Mouse (Mus musculus) heart, embryonic 10.5 days (tissue): ENCODE data around the gene Fam49a. TPM values are rescaled to one million over a fixed set of nuclear protein-coding genes. Genes with fewer than 3 reads are reported as not detected.

Experiments used
- DNase-seq: peaks from one replicate; pipeline ENCODE4 v3.0.0-alpha.2; 2017; ENCODE audit warnings: low spot score
- H3K27ac ChIP-seq: fragments of 300-500 bp; sonication (generic); 2 replicates; pipeline ENCODE4 v1.5.1; 2016; ENCODE audit warnings: mild to moderate bottlenecking
- H3K27me3 ChIP-seq: fragments of 300-500 bp; sonication (generic); 2 replicates; pipeline ENCODE4 v1.6.1; 2016; ENCODE audit warnings: mild to moderate bottlenecking; ENCODE audit not compliant: poor library complexity, insufficient read depth, severe bottlenecking
- H3K36me3 ChIP-seq: fragments of 300-500 bp; sonication (generic); 2 replicates; pipeline ENCODE4 v1.6.1; 2016; ENCODE audit warnings: mild to moderate bottlenecking, moderate library complexity
- H3K4me1 ChIP-seq: fragments of 300-500 bp; sonication (generic); 2 replicates; pipeline ENCODE4 v1.6.1; 2016; ENCODE audit warnings: mild to moderate bottlenecking
- H3K4me3 ChIP-seq: fragments of 300-500 bp; sonication (generic); 2 replicates; pipeline ENCODE4 v1.5.1; 2016; ENCODE audit warnings: mild to moderate bottlenecking, moderate library complexity
- H3K9me3 ChIP-seq: fragments of 300-500 bp; sonication (generic); 2 replicates; pipeline ENCODE4 v1.6.1; 2016; ENCODE audit warnings: mild to moderate bottlenecking, moderate library complexity
- WGBS: fragments of 180-500 bp; shearing (Covaris S2); methylation state at CpG from one replicate; pipeline ENCODE4 v1.1.7; 2016; 5-methylcytosine and 5-hydroxymethylcytosine counted together
- polyA plus RNA-seq: library from polyadenylated mRNA; unstranded; fragments of >200 nt; fragmentation: Nextera tagmentation; extraction: Ambion mirVana; gene quantifications from 2 replicates; pipeline ENCODE4 v1.2.1, GENCODE M21; 2016

Gene Fam49a
- 37.1 and 62.2 TPM in 2 replicates for polyA plus RNA-seq

DNA sequence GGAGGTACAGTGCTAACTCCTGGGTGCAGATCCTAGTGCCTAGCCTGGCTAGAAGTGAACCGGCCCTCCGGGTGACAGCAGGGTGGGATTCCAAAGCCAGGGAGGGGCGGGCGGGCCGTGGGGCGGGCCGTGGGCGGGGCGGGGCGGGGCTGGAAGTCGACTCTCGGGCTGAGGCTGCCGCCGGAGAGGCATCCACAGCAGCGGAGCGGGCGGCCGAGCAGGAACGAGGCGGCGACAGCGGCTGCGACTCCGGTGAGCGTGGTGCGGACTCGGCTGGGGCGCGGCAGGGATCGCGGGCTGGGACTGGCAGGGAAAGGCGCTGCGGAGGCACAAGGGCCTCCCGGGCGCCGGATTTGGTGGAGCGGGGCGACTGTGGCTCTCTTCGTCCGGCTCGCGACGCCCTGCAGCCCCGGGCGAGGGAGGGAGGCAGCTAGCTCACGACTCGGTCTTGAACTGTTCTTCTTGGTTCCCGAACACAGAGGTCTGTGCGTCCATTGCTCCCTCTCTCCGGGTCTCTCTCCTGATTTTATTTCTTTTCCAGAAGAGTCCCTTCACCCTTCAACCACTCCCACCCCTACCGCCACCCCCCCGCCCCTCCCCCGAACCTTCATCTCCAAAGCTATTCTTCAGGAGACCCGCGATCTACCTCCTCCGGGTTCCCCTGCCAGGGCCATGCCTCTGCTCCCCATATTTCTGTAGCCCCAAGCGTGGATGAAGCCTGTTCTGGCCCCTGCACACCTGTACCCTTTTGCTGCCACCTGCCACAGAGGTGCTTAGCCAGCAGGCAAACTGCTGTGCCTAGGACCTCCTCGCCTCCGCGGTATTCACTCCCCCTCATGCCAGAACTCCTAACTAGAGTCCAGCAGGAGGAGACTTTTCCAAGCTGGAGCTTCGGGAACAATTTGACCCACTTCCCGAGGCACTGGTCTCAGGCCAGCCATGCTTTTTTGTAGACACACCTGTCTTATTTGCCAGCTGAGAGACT, at the start of gene Fam49a:
Fam49a (plus strand) TSS at position 153 of the 985 bp plus-strand sequence.
- H3K36me3 ChIP-seq: no peaks in the 10 kb centered on the region
- peak within 1 kb of the TSS; percentile 85 for H3K4me3 ChIP-seq
- under 1% methylated on average over 50 of the region's 62 CpGs for WGBS
- peak within 1 kb of the TSS; percentile 90 for H3K27ac ChIP-seq
- no peaks in the 10 kb centered on the region for H3K9me3 ChIP-seq
- no peaks in the 10 kb centered on the region for H3K27me3 ChIP-seq
- peak; percentile 89 for DNase-seq
- H3K4me1 ChIP-seq: peaks cover 46% of the 10 kb centered on the region

DNA sequence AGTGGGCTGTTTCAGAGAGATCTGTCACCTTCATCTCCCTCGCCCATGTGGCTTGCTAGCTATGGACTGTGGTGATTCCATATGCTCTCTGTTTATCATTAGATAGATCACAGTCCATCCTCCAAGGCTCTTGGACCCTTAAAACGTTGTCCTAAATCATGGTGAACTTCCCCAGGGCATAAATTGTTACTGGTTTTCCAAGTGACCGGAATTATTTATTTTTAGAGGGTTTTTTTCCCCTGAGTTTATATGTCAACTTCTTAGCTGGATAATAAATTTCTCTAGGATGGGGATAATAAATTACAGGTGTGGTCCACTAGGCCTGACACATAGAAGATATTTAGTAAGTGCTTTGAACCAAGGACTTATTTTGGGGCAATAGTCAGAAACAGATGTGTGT, 48.4 kb upstream of the Fam49a start:
- WGBS: 68% methylated on average over 3 of the region's 3 CpGs

DNA sequence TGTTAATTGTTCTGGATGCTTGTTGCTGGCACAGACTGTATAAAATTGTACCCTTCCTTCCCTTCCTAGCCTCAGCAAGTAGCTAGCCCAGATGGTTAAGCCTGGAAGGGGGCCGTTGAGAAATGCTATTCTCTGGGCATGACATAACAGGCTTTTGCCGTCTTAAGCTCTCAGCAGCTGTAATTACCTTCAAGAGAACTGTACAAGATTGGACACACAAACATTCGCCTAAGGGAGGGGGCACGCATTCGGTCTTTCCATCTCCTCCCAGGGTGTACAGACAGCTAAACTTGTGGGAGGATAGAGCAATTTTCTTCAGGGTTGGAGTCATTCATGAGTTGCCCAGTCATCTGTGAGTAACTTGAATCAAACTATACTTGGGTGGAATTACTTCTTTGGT, 43.0 kb upstream of the Fam49a start:
- DNase-seq: no peak
- Histone ChIP-seq H3K36me3 (no peaks in the 10 kb centered on the region), H3K4me1 (no peaks in the 10 kb centered on the region; the same call in 1 of the 2 replicates), H3K27ac (no peak overlapping the region), H3K9me3 (no peaks in the 10 kb centered on the region), H3K4me3 (no peak overlapping the region), H3K27me3 (no peaks in the 10 kb centered on the region)
- WGBS: 79% methylated on average over 5 of the region's 5 CpGs

More for the DNA sequence above, 48.4 kb upstream of the Fam49a start:
- no peak overlapping the region for H3K27ac ChIP-seq
- no peaks in the 10 kb centered on the region for H3K27me3 ChIP-seq
- H3K4me1 ChIP-seq: no peaks in the 10 kb centered on the region
- no peaks in the 10 kb centered on the region for H3K9me3 ChIP-seq
- no peak overlapping the region for H3K4me3 ChIP-seq
- H3K36me3 ChIP-seq: no peaks in the 10 kb centered on the region
- DNase-seq: no peak

DNA sequence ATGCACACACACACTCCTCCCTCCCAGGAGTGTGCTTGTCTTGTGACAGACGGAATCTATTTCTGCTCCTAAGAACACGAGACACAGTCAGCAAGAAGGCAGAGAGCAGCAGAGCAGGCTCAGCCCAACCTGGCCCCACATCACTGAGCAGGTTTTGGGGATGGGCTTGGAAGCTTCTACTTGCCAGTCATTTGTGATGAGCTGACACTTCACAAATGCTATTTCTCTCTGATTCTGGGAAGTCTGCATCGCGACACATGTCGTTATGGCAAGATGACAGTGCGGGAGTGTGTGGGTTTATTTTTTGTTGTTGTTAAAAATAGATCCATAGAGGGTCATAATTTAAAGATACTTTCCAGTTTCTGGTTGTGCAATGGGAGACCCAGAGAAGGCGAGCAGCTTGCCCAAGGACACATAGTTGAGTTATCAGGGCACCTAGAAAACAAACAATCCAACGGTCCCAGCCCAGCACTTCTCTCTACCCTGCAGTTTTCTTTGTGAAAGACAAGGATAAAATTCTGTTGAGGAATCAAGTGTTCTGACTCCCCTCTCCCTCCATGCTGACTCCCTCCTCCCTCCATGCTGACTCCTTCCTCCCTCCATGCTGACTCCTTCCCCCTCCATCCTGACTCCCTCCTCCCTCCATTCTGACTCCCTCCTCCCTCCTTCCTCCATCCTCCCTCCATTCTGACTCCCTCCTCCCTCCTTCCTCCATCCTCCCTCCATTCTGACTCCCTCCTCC, 41.0 kb upstream of the Fam49a start:
- Histone ChIP-seq H3K27me3 (no peaks in the 10 kb centered on the region), H3K4me3 (no peak overlapping the region), H3K4me1 (no peaks in the 10 kb centered on the region; the same call in 1 of the 2 replicates), H3K36me3 (no peaks in the 10 kb centered on the region), H3K27ac (no peak overlapping the region), H3K9me3 (no peaks in the 10 kb centered on the region)
- 63% methylated on average over 8 of the region's 8 CpGs for WGBS
- DNase-seq: no peak

DNA sequence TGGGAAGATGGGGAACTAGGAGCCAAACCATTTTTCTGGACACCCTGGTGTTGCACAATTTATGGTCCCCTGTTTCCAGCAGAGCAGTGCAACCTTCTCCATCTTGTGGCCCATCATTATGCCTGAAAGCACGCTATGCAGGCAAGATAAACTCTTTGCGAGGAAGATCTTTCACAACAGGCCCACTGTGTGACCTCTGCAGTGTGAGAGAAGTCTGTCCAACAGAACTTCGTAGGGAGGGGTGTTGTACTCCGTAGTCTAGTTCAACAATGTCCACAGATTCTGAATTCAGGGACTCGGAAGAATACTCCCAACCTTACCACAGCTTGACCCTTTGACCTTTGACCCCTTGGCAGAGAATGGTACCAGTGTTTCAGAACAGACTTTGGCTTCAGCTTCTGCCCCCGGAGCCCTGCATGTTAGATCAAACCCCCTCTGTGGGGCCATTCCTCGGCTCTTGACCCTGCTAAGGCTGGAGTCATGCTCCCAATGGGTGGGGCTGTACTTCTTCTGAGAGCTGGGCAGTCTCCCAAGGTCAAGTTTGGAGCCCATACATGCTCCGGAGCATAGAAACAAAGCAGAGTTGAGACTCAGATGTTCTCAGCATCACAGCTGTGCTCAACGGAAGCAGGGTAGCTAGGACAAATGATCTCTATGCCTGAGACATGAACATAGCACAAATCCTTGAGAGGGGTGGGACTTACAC, 39.2 kb upstream of the Fam49a start:
- H3K9me3 ChIP-seq: no peaks in the 10 kb centered on the region
- H3K4me1 ChIP-seq: no peaks in the 10 kb centered on the region; the same call in 1 of the 2 replicates
- no peaks in the 10 kb centered on the region for H3K36me3 ChIP-seq
- H3K27ac ChIP-seq: no peak overlapping the region
- no peak overlapping the region for H3K4me3 ChIP-seq
- DNase-seq: no peak
- no peaks in the 10 kb centered on the region for H3K27me3 ChIP-seq
- WGBS: 76% methylated on average over 9 of the region's 9 CpGs

DNA sequence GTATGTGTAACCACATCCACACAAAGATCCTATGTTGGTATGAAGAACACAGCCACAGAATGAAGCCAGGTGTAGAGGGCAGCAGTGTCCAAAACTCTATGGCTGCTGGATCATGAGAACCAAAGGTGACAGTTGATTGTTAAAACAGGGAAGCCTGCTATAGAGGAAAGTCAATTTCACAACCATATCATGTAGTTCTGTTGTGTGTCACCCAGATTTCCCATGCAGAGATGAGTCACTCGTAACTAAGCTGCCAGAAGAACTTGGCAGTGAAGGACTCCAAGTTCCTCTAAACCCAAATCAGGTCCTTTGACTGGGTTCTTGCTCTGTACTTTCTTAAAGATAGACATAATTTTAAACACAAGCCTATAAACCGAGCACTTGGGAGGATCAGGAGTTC, 38.6 kb upstream of the Fam49a start:
- Histone ChIP-seq H3K9me3 (no peaks in the 10 kb centered on the region), H3K27me3 (no peaks in the 10 kb centered on the region), H3K27ac (no peak overlapping the region), H3K4me1 (no peaks in the 10 kb centered on the region; the same call in 1 of the 2 replicates), H3K4me3 (no peak overlapping the region), H3K36me3 (no peaks in the 10 kb centered on the region)
- no peak for DNase-seq
- 80% methylated on average over 2 of the region's 2 CpGs for WGBS

DNA sequence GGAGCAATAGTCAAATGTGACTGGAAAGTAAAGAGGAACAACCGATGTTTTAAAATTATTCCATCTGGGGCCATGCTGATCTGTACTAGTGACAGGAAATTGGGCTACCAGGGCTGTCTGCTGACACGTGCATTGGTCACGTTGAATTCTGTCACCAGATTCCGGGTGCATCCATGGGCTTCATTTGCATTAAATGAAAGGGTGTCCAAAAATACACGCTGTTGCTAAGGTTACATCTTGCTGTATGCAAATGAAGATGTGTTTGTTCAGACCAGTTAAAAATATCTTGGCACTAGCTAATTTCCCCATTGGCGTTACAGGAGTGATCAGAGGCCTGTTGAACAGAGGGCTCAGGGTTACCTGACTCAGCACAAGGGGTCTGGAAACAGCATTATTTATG, 36.2 kb upstream of the Fam49a start:
- Histone ChIP-seq H3K9me3 (no peaks in the 10 kb centered on the region), H3K4me1 (no peaks in the 10 kb centered on the region; the same call in 1 of the 2 replicates), H3K27me3 (no peaks in the 10 kb centered on the region), H3K4me3 (no peak overlapping the region), H3K36me3 (no peaks in the 10 kb centered on the region), H3K27ac (no peak overlapping the region)
- 76% methylated on average over 6 of the region's 6 CpGs for WGBS
- DNase-seq: no peak

DNA sequence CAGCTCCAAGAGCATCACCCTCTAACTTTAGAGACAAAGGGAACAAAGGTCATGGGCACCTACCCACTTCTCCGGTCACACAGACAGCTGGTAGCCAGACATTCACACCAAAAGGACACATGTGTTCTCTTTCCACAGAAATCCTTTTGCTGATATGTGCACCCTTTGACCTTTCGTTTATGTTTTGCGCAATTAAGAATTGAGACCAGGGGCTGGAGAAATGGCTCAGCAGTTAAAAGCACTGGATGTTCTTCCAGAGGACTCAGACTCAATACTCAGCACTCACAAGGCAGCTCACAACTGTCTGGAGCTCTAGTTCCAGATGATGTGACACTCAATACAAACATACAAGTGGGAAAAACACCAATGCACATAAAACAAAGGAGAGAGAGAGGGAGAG, 34.3 kb upstream of the Fam49a start:
- H3K27ac ChIP-seq: no peak overlapping the region
- DNase-seq: no peak
- H3K4me1 ChIP-seq: no peaks in the 10 kb centered on the region
- H3K9me3 ChIP-seq: no peaks in the 10 kb centered on the region
- H3K36me3 ChIP-seq: no peaks in the 10 kb centered on the region
- no peak overlapping the region for H3K4me3 ChIP-seq
- H3K27me3 ChIP-seq: no peaks in the 10 kb centered on the region
- WGBS: 86% methylated on average over 3 of the region's 3 CpGs

DNA sequence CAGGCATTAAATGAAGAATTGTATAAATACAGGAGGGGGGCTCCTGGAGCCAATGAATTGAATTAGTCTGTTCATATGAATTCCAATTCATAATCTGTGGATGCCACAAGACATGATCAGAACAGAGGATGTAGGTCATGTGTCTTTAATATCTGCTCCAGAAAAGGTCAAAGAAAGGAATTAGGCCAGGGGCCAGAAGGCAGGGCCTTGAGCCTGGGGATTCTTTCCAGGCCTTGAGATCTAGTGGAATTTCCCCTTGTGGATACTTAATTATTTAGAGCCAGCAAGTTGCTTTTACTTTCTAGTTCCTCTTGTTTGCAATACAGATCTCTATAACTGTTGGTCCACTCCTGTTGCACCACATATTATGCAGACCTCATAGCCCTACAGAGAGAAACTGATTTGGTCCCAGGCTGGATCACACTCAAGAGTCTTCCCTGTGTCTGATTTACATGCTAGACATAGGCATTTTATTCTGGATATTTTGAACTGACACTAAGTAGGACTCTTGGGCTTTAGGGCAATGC, 31.8 kb upstream of the Fam49a start:
- Histone ChIP-seq H3K27me3 (no peaks in the 10 kb centered on the region), H3K36me3 (no peaks in the 10 kb centered on the region), H3K4me1 (no peaks in the 10 kb centered on the region), H3K9me3 (no peaks in the 10 kb centered on the region), H3K4me3 (no peak overlapping the region), H3K27ac (no peak overlapping the region)
- DNase-seq: no peak

DNA sequence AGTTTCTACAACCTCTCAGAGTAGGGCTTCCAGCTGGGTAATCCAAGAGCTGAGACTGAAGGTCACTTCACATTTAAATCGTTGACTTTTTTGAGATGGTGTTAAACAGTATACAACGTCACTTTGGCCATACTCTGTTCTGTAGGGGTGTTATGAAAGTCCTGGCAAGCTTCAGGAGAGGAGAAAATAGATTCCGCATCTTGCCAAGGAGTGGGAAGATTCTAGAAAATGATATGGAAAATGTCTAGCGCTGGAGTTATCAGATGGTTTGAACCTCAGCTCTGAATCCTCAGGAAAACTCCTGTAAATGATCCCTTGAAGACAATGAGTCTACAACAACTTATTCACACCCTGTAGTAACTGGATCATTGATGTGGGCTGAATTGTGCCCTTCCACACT, 29.8 kb upstream of the Fam49a start:
- WGBS: 87% methylated on average over 4 of the region's 4 CpGs

DNA sequence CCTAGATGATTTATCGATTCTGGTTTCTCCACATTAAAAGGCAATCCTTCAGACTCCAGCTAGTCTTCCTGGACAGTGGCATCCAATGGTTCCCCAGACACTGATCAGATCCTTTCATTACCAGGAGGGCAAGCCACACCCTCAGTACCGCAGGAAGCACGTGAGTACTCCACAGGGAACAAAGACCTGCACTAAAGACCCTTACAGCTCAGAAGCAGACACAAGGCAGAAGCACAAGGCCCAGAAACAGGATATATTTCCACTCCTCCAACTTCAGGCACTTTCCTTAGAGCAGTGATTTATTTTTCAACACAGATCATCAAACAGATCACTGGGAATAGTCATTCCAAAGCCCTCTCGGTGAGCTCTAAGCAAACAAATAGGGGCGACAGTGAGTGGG, 25.0 kb upstream of the Fam49a start:
- no peaks in the 10 kb centered on the region for H3K36me3 ChIP-seq
- 0 out of 2 replicates have a peak, but pooled peaks cover 4% of the 10 kb centered on the region for H3K4me1 ChIP-seq
- no peak overlapping the region for H3K4me3 ChIP-seq
- H3K27ac ChIP-seq: no peak overlapping the region; the same call in 1 of the 2 replicates
- 54% methylated on average over 5 of the region's 5 CpGs for WGBS
- no peak for DNase-seq
- no peaks in the 10 kb centered on the region for H3K9me3 ChIP-seq
- H3K27me3 ChIP-seq: no peaks in the 10 kb centered on the region

More for the DNA sequence above, 29.8 kb upstream of the Fam49a start:
- Histone ChIP-seq H3K27ac (no peak overlapping the region), H3K9me3 (no peaks in the 10 kb centered on the region), H3K36me3 (no peaks in the 10 kb centered on the region), H3K4me3 (no peak overlapping the region), H3K4me1 (0 out of 2 replicates have a peak, but pooled peaks cover 4% of the 10 kb centered on the region), H3K27me3 (no peaks in the 10 kb centered on the region)
- no peak for DNase-seq

DNA sequence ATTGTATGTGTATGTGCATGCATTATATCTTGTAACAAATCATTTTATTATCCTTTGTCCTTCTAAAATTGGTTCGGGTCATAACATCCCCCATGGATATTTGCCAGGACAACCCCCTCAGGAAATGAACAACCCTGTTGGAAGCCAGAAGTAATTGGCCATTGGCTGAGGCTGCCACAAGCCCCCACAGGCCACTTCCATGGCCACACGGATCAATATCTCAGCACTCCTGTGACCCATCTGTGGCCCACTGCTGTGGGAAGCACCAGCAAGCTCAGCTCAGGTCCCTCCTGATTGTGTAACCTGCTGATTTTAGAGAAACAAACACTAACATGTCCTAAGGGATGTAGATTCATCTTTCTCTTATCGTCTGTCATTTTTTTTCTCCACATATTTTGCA, 22.4 kb upstream of the Fam49a start:
- no peaks in the 10 kb centered on the region for H3K9me3 ChIP-seq
- DNase-seq: no peak
- no peaks in the 10 kb centered on the region for H3K27me3 ChIP-seq
- H3K4me1 ChIP-seq: 0 out of 2 replicates have a peak, but pooled peaks cover 4% of the 10 kb centered on the region
- 65% methylated on average over 3 of the region's 3 CpGs for WGBS
- H3K27ac ChIP-seq: no peak overlapping the region
- no peak overlapping the region for H3K4me3 ChIP-seq
- H3K36me3 ChIP-seq: no peaks in the 10 kb centered on the region
